Mouse (Mus musculus) E14TG2a.4 (cell line): ENCODE measurements around the gene Ifi27l2a.

Source experiments
- CTCF ChIP-seq: conservative IDR thresholded peaks from 2 replicates; pipeline ENCODE4 v1.5.1; 2014; ENCODE audit warnings: low read length
- NANOG ChIP-seq: IDR thresholded peaks from 2 replicates; pipeline ENCODE4 v1.6.1; 2014; ENCODE audit warnings: borderline replicate concordance, low read length, mixed read lengths
- POU5F1 ChIP-seq: IDR thresholded peaks from 2 replicates; pipeline ENCODE4 v1.6.1; 2014; ENCODE audit warnings: low read length, borderline replicate concordance

DNA sequence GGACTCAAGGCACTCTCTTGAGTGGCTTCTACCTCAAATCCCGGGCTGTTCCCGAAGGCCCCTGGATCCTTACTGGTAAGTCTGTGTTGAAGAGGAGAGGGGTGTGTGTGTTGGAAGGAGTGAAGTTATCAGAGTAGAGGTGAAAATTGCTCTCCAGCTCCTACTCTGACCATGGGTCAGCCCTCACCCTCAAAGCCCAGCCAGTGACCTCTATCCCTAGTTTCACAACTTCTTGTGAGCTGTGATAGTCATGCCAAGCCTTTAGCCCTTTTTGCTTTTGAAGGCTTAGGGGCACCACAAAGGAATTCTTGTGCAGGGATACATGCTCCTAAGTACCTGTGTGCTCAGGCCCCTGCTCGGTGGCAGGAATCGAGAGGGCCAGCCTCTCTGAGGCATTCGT, 38.2 kb upstream of the Ifi27l2a start:
- TF ChIP-seq CTCF, result no peak
- no peak for TF ChIP-seq POU5F1
- no peak for TF ChIP-seq NANOG
